Mouse (Mus musculus): Measurements from ENCODE around the gene Dnmt3a. TPM values are rescaled to one million over a fixed set of nuclear protein-coding genes. Genes with fewer than 3 reads are reported as not detected.

Gene Dnmt3a
- 25.2 and 35.0 TPM in 2 replicates for total RNA-seq (2017)

- ATAC-seq (replicated peaks in 1 of 2; ENCODE audit: insufficient read depth in 1 of 2, low FRiP score in 2 of 2, low TSS enrichment in 1 of 2, low read depth in 1 of 2, poor library complexity in 2 of 2, severe bottlenecking in 2 of 2): no peak
Observed at GRCm38 (mm10) chr12:3805852-3806251, at the start of gene Dnmt3a. Dnmt3a (plus strand) TSS chr12:3806007.

- ATAC-seq (replicated peaks in 1 of 2; ENCODE audit: insufficient read depth in 1 of 2, low FRiP score in 2 of 2, low TSS enrichment in 1 of 2, low read depth in 1 of 2, poor library complexity in 2 of 2, severe bottlenecking in 2 of 2): no peak
Observed at GRCm38 (mm10) chr12:3756216-3756615, 49.6 kb upstream of the Dnmt3a start.

GRCm38 (mm10) chr12:3758127-3758526, 47.7 kb upstream of the Dnmt3a start:
- no peak for ATAC-seq (replicated peaks in 1 of 2; ENCODE audit: insufficient read depth in 1 of 2, low FRiP score in 2 of 2, low TSS enrichment in 1 of 2, low read depth in 1 of 2, poor library complexity in 2 of 2, severe bottlenecking in 2 of 2)

- ATAC-seq (replicated peaks in 1 of 2; ENCODE audit: insufficient read depth in 1 of 2, low FRiP score in 2 of 2, low TSS enrichment in 1 of 2, low read depth in 1 of 2, poor library complexity in 2 of 2, severe bottlenecking in 2 of 2): peak; percentile 94 to 95
Observed at GRCm38 (mm10) chr12:3759419-3759818, 46.4 kb upstream of the Dnmt3a start.

- ATAC-seq (replicated peaks in 1 of 2; ENCODE audit: insufficient read depth in 1 of 2, low FRiP score in 2 of 2, low TSS enrichment in 1 of 2, low read depth in 1 of 2, poor library complexity in 2 of 2, severe bottlenecking in 2 of 2): no peak
Observed at GRCm38 (mm10) chr12:3760876-3761590, 44.8 kb upstream of the Dnmt3a start.

- no peak for ATAC-seq (replicated peaks in 1 of 2; ENCODE audit: insufficient read depth in 1 of 2, low FRiP score in 2 of 2, low TSS enrichment in 1 of 2, low read depth in 1 of 2, poor library complexity in 2 of 2, severe bottlenecking in 2 of 2)
Observed at GRCm38 (mm10) chr12:3761591-3762295, 44.1 kb upstream of the Dnmt3a start.

- ATAC-seq (replicated peaks in 1 of 2; ENCODE audit: insufficient read depth in 1 of 2, low FRiP score in 2 of 2, low TSS enrichment in 1 of 2, low read depth in 1 of 2, poor library complexity in 2 of 2, severe bottlenecking in 2 of 2): no peak
Observed at GRCm38 (mm10) chr12:3764191-3764804, 41.5 kb upstream of the Dnmt3a start.

- ATAC-seq (replicated peaks in 1 of 2; ENCODE audit: insufficient read depth in 1 of 2, low FRiP score in 2 of 2, low TSS enrichment in 1 of 2, low read depth in 1 of 2, poor library complexity in 2 of 2, severe bottlenecking in 2 of 2): no peak
Observed at GRCm38 (mm10) chr12:3767360-3767759, 38.4 kb upstream of the Dnmt3a start.

GRCm38 (mm10) chr12:3768391-3768790, 37.4 kb upstream of the Dnmt3a start:
- ATAC-seq (replicated peaks in 1 of 2; ENCODE audit: insufficient read depth in 1 of 2, low FRiP score in 2 of 2, low TSS enrichment in 1 of 2, low read depth in 1 of 2, poor library complexity in 2 of 2, severe bottlenecking in 2 of 2): no peak

GRCm38 (mm10) chr12:3770546-3770945, 35.3 kb upstream of the Dnmt3a start:
- no peak for ATAC-seq (replicated peaks in 1 of 2; ENCODE audit: insufficient read depth in 1 of 2, low FRiP score in 2 of 2, low TSS enrichment in 1 of 2, low read depth in 1 of 2, poor library complexity in 2 of 2, severe bottlenecking in 2 of 2)

- 0 out of 4 replicates have a peak, but pooled peaks have one; percentile 25 to 27 for ATAC-seq (replicated peaks in 1 of 2; ENCODE audit: insufficient read depth in 1 of 2, low FRiP score in 2 of 2, low TSS enrichment in 1 of 2, low read depth in 1 of 2, poor library complexity in 2 of 2, severe bottlenecking in 2 of 2)
Observed at GRCm38 (mm10) chr12:3771080-3771479, 34.7 kb upstream of the Dnmt3a start.

- no peak for ATAC-seq (replicated peaks in 1 of 2; ENCODE audit: insufficient read depth in 1 of 2, low FRiP score in 2 of 2, low TSS enrichment in 1 of 2, low read depth in 1 of 2, poor library complexity in 2 of 2, severe bottlenecking in 2 of 2)
Observed at GRCm38 (mm10) chr12:3773643-3774042, 32.2 kb upstream of the Dnmt3a start.

GRCm38 (mm10) chr12:3776015-3776414, 29.8 kb upstream of the Dnmt3a start:
- ATAC-seq (replicated peaks in 1 of 2; ENCODE audit: insufficient read depth in 1 of 2, low FRiP score in 2 of 2, low TSS enrichment in 1 of 2, low read depth in 1 of 2, poor library complexity in 2 of 2, severe bottlenecking in 2 of 2): no peak; a peak in 1 of 4 replicates

- ATAC-seq (replicated peaks in 1 of 2; ENCODE audit: insufficient read depth in 1 of 2, low FRiP score in 2 of 2, low TSS enrichment in 1 of 2, low read depth in 1 of 2, poor library complexity in 2 of 2, severe bottlenecking in 2 of 2): no peak
Observed at GRCm38 (mm10) chr12:3777682-3778081, 28.1 kb upstream of the Dnmt3a start.

GRCm38 (mm10) chr12:3778286-3778685, 27.5 kb upstream of the Dnmt3a start:
- no peak for ATAC-seq (replicated peaks in 1 of 2; ENCODE audit: insufficient read depth in 1 of 2, low FRiP score in 2 of 2, low TSS enrichment in 1 of 2, low read depth in 1 of 2, poor library complexity in 2 of 2, severe bottlenecking in 2 of 2)

GRCm38 (mm10) chr12:3779639-3780038, 26.2 kb upstream of the Dnmt3a start:
- no peak for ATAC-seq (replicated peaks in 1 of 2; ENCODE audit: insufficient read depth in 1 of 2, low FRiP score in 2 of 2, low TSS enrichment in 1 of 2, low read depth in 1 of 2, poor library complexity in 2 of 2, severe bottlenecking in 2 of 2)

GRCm38 (mm10) chr12:3780405-3780891, 25.4 kb upstream of the Dnmt3a start:
- ATAC-seq (replicated peaks in 1 of 2; ENCODE audit: insufficient read depth in 1 of 2, low FRiP score in 2 of 2, low TSS enrichment in 1 of 2, low read depth in 1 of 2, poor library complexity in 2 of 2, severe bottlenecking in 2 of 2): peak; percentile 68 to 69

GRCm38 (mm10) chr12:3780931-3781471, 24.8 kb upstream of the Dnmt3a start:
- 0 out of 4 replicates have a peak, but pooled peaks have one; percentile 3 to 5 for ATAC-seq (replicated peaks in 1 of 2; ENCODE audit: insufficient read depth in 1 of 2, low FRiP score in 2 of 2, low TSS enrichment in 1 of 2, low read depth in 1 of 2, poor library complexity in 2 of 2, severe bottlenecking in 2 of 2)
